Mouse (Mus musculus): ENCODE measurements at regions not wholly inside any gene's neighbourhood (a gene's known extent, or its start where the extent isn't known, plus 50 kb on each side); places are given as distances from the start of the nearest gene placed in this dataset.

DNA sequence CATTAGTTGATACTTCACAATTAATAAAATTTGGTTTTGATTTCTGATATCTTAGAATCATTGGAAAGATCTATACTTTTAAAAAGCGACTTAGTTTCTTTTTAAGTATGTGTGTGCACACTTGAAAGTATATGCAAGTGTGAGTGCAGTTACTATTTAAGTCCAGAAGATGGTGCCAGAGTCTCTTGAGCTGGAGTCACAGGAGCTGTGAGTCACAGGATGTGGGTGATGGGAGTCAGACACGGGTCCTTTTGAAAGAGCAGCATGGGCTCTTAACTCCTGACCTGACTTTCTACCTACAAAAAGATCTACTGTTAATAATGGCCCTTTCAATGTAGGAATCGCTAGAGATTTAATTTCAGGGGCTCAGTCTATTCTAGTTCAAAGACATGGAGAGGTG is 87.8 kb upstream of the Cntnap4 start:
- Histone ChIP-seq H3K4me3 (replicated peaks) (no peak overlapping the region), H3K9me3 (peaks cover 47% of the 10 kb centered on the region), H3K4me1 (no peaks in the 10 kb centered on the region), H3K36me3 (replicated peaks; ENCODE audit: low read length) (no peaks in the 10 kb centered on the region), H3K27me3 (replicated peaks) (no peaks in the 10 kb centered on the region)
- no peak for TF ChIP-seq GATA1 (IDR thresholded peaks at IDR 0.05; ENCODE audit: borderline replicate concordance, low read length)
- no peak for TF ChIP-seq FLI1 (IDR thresholded peaks at IDR 0.05; ENCODE audit: low read length)

DNA sequence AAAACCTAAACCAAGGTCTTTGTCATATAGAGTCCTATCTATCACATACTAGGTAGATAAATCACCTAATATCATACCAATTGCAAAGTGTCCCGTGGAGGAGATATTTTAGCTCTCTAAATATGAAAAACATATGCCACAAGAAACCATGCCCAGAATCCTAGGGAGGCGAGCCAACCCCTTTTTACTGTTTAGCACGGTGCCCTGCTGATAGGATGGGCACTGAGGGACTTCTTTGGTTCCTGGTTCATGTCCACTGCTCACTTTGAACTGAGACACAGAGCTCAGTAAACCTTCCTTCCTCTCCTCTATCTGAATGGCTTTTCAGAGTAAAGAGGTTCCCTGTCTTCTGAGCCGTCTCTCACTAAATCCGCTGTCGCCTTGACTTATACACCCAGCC is 77.6 kb upstream of the Cntnap4 start:
- H3K27me3 ChIP-seq (replicated peaks) = no peaks in the 10 kb centered on the region
- H3K36me3 ChIP-seq (replicated peaks; ENCODE audit: low read length) = no peaks in the 10 kb centered on the region
- no peaks in the 10 kb centered on the region for H3K4me1 ChIP-seq
- peaks cover 57% of the 10 kb centered on the region for H3K9me3 ChIP-seq
- H3K4me3 ChIP-seq (replicated peaks) = no peak overlapping the region
- TF ChIP-seq GATA1 (IDR thresholded peaks at IDR 0.05; ENCODE audit: borderline replicate concordance, low read length) = no peak
- TF ChIP-seq FLI1 (IDR thresholded peaks at IDR 0.05; ENCODE audit: low read length) = no peak

DNA sequence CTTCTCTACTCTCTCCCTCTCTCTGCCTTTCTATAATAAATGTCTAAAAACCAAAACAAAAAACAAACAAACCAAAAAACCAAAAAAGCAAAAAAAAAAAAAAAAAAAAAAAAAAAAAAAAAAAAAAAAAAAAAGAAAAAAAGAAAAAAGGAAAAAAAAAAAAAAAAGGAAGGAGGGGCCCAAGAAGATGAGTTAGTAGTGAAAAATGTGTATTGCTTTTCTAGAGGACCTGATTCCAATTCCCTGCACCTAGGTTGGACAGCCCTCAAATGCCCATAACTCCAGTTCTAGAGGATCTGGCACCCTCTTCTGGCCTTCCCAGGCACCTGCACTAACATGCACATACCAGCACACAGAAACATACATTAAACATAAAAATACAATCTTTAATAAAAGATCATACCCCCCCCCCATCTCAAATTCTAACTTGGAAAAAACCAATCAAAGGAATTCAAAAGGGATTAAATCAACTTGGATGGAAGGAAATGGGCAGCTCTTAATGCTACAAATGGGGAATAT is 70.9 kb upstream of the Cntnap4 start:
- H3K9me3 ChIP-seq = peaks cover 70% of the 10 kb centered on the region
- TF ChIP-seq FLI1 (IDR thresholded peaks at IDR 0.05; ENCODE audit: low read length) (no peak), GATA1 (IDR thresholded peaks at IDR 0.05; ENCODE audit: borderline replicate concordance, low read length) (no peak)
- H3K4me3 ChIP-seq (replicated peaks) = no peak overlapping the region
- H3K27me3 ChIP-seq (replicated peaks) = no peaks in the 10 kb centered on the region
- no peaks in the 10 kb centered on the region for H3K36me3 ChIP-seq (replicated peaks; ENCODE audit: low read length)
- no peaks in the 10 kb centered on the region for H3K4me1 ChIP-seq

DNA sequence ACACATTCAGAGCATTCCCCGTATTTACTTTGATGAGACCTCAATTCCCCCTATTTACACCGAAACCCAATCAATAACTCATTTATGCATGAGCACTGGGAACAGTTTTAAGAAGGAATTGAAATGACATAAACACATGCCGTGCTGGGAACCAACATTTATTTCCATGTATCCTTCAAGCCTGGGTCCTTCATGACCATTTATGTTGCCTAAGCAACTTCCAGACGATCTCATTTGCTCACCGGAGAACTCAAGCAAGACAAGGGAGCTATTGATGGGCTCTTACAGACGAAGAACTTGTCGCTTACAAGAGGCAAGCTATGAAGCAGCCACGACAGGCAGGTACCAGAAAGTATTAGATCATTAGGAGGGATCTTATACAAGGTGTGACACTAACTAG is 65.8 kb upstream of the Cntnap4 start:
- Histone ChIP-seq H3K4me1 (no peaks in the 10 kb centered on the region), H3K9me3 (peaks cover 69% of the 10 kb centered on the region), H3K36me3 (replicated peaks; ENCODE audit: low read length) (no peaks in the 10 kb centered on the region), H3K27me3 (replicated peaks) (no peaks in the 10 kb centered on the region), H3K4me3 (replicated peaks) (no peak overlapping the region)
- TF ChIP-seq FLI1 (IDR thresholded peaks at IDR 0.05; ENCODE audit: low read length) (no peak), GATA1 (IDR thresholded peaks at IDR 0.05; ENCODE audit: borderline replicate concordance, low read length) (no peak)
